ENCODE assay signal across 8 mouse cellular contexts in the genomic region with DNA sequence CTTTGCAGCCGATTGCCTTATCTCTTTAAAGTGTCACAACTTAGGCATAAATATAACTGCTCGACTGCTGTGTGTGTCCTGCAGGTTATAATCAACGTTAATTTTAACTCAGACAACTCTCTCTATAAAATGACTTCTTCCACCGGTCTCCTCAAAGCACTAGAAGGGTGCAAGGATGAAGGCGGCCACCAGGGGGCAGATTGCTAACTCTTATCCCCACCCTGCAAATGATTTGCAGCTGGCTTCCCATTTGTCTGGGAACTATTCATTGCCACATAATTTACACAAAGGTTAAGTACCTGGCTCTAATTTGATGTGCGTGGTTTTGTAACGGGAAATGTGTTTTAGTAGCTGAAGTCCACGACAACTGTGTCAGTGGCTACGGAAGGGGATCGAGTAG.
DNase-seq lines count a peak whose midpoint lies in the region; ATAC-seq and TF ChIP-seq lines count a peak whose summit lies in the region.

No protein-coding gene starts in this region.

- H3K27ac ChIP-seq in heart, embryonic 10.5 days: no peak overlapping the region
- H3K27ac ChIP-seq in cortical plate, adult 2 months (ENCODE audit: insufficient read depth, low read length): no peak overlapping the region
- no peak overlapping the region for H3K27ac ChIP-seq in heart, postnatal 0 days (ENCODE audit: low read depth)

- no peak overlapping the region for H3K4me2 ChIP-seq in heart, postnatal 0 days (ENCODE audit: low read depth, low read length)

- ATAC-seq in heart, postnatal 0 days (ENCODE audit: insufficient read depth, low read depth): no peak

- H3K9me3 ChIP-seq in heart, embryonic 10.5 days: 0 out of 2 replicates have a peak, but pooled peaks cover 3% of the 10 kb centered on the region
- no peaks in the 10 kb centered on the region; the same call in 1 of the 2 replicates for H3K9me3 ChIP-seq in heart, postnatal 0 days (replicated peaks; ENCODE audit: control insufficient read depth, low read length)

- H3K36me3 ChIP-seq in heart, embryonic 10.5 days: peaks cover 3% of the 10 kb centered on the region; the same call in 1 of the 2 replicates
- no peaks in the 10 kb centered on the region for H3K36me3 ChIP-seq in heart, postnatal 0 days (replicated peaks; ENCODE audit: control insufficient read depth, insufficient read depth, low read length)

- peak; percentile 94 for DNase-seq in heart, adult 11 months
- no peak for DNase-seq in heart, embryonic 10.5 days (ENCODE audit: low spot score)
- peak; percentile 16 for DNase-seq in WW6 (ENCODE audit: low read depth, low spot score)
- DNase-seq in heart, postnatal 0 days (ENCODE audit: low spot score): peak; percentile 36
- DNase-seq in left cerebral cortex, adult 11 months (ENCODE audit: low spot score): peak; percentile 62
- DNase-seq in naive thymus-derived CD4-positive, alpha-beta T cell, adult 2 months (ENCODE audit: low read depth): peak; percentile 72
- peak; percentile 87 for DNase-seq in testis, postnatal 10 days (ENCODE audit: low spot score)

- no peaks in the 10 kb centered on the region for H3K4me1 ChIP-seq in heart, embryonic 10.5 days
- H3K4me1 ChIP-seq in cortical plate, adult 2 months (ENCODE audit: control insufficient read depth, insufficient read depth, low read length): no peaks in the 10 kb centered on the region
- H3K4me1 ChIP-seq in heart, postnatal 0 days (ENCODE audit: control insufficient read depth, insufficient read depth): no peaks in the 10 kb centered on the region

- H3K9ac ChIP-seq in heart, postnatal 0 days (replicated peaks; ENCODE audit: low read depth, low read length): no peak overlapping the region

- no peak for TF ChIP-seq EP300 in heart, postnatal 0 days (IDR thresholded peaks at IDR 0.05; ENCODE audit: low read depth)

- H3K4me3 ChIP-seq in heart, embryonic 10.5 days: no peak overlapping the region
- no peak overlapping the region for H3K4me3 ChIP-seq in cortical plate, adult 2 months (ENCODE audit: insufficient read depth, low read length)
- H3K4me3 ChIP-seq in heart, postnatal 0 days (ENCODE audit: low read depth, low read length): no peak overlapping the region

- TF ChIP-seq POLR2A in cortical plate, adult 2 months (IDR thresholded peaks at IDR 0.05; ENCODE audit: extremely low read depth, insufficient read depth, low read length): no peak

- WGBS in heart, embryonic 10.5 days: 65% methylated on average over 10 of the region's 10 CpGs
- 58% methylated on average over 10 of the region's 10 CpGs for WGBS in heart, postnatal 0 days

- no peaks in the 10 kb centered on the region for H3K27me3 ChIP-seq in heart, embryonic 10.5 days (ENCODE audit: insufficient read depth, poor library complexity, severe bottlenecking)
- no peaks in the 10 kb centered on the region for H3K27me3 ChIP-seq in heart, postnatal 0 days (ENCODE audit: control insufficient read depth, insufficient read depth, low read length)

- TF ChIP-seq CTCF in cortical plate, adult 2 months (IDR thresholded peaks at IDR 0.05; ENCODE audit: extremely low read depth, insufficient read depth, low read length): peak; percentile 64
- peak; percentile 65 for TF ChIP-seq CTCF in heart, postnatal 0 days (IDR thresholded peaks at IDR 0.05; ENCODE audit: low read depth)
